Mouse (Mus musculus) embryo, embryonic 9.5 days (tissue): ENCODE data around the gene Tgm1.

ENCODE experiments used
- DNase-seq: peaks from one replicate; pipeline ENCODE4 v3.0.0-alpha.2; 2017; ENCODE audit errors: extremely low spot score

The Tgm1 gene

GRCm38 (mm10) chr14:55672741-55673060, 41.0 kb downstream of the Tgm1 start:
- DNase-seq, result no peak

DNA sequence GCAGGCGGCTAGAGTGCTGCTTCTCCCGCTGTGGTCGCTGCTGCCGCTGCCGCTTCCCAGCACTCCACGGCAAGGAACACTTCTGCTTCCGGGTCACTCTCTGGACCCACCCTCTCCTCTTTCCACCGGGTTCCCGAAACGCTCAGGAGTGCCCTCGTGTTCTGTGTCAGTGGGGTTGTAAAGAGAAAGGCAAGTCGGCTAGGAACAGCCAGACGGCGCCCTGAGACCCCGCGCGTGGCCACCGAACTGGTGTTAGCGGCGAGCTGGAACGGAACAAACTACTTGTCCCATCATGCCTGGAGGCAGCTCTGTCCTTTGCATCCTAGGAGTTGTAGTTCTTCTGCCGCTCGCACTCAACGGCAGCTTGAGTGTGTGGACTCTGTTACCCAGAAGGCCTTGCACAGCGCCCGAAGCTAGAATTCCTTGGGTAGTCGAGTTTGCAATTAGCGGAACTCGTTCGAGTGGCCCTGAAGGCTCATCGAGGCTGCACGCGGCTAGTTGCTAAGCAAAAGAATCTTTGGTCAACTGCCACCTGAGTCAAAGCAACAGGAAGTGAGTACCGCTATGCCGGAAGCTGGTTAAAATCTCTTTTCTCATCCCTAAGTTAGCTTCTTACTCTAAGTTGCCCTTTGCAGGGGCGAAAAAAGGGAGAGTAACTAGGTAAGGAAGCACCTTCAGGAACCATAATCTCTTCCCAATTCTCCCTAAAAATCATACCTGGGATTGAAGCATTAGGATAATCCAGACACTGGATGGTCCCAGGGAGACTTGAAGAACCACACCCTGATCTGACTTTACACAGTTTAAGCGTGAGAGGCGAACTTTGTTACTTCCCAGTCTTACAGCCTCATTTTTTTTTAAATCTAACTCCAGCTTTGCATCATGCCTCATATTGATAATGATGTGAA, 41.6 kb downstream of the Tgm1 start, which contains the start of the genes Gmpr2 and Nedd8:
Gene Gmpr2, plus strand, starts transcription at position 109 of the 908 bp plus-strand sequence.
Gene Nedd8, minus strand, starts transcription at position 292 of the 908 bp plus-strand sequence.
- DNase-seq, result peak; percentile 94

DNA sequence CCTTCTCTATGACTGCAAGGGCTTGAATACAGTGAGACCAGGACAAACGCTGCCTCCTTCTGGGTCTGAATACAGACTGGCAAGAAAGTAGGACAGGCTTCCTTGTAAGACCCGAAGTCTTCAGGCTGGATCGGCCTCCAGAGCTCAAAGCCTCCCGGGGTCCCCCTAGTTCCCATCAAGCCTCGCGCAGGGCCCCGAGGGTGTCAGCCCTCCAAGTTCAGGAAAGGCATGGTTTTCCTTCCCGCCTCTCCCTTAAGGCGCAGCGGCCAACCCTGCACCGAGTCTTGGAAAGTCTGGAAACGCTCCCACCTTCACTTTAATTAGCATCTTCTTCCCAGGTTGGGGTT, 42.3 kb downstream of the Tgm1 start:
- no peak for DNase-seq

DNA sequence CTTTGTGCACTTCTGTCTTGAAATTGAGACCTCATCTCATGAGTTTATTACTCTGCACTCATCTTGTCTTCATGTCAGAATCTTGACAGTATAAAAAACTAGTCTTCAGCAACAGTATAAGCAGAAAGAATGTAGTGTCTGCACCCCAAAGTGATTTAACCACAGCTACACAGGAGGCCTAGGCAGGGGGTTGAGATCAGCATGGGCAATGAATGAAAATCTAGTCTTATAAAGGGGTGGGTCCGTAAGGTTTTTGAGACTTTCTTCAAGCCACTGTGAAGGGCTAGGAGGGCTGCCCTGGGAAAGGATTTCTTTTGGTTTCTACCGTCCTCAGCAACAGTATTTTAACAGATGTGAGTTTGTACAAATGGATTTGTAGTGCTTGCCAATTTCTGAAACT, 53.1 kb downstream of the Tgm1 start:
- no peak for DNase-seq

DNA sequence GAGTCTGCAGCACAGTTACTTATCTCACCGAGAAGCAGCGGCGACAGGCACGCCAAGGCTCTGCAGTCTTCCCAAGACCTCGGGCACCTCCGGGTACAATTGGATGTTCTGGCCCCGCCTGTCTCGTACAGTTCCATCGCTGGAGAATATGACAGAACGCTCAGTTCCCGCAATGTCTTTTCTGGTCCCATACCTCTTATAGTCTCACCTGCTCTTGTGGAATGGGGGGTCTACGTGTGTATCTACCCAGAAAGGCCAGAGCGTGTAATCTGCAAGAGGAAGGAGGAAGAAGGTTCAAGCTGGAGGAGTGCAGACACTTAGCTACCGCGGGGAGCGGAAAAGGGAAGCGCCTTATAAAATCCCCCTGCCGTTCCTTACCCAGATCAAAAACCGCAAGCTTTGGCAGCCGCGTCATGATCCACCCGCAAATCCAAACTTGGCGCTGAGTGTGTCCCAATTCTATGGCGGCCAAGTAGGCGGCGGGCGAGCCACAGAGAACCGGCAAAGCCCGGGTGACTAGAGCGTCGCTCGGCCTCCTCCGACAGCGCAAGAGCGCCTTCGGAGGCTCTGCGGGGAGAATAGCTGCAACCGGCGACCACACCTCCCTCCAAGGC, 53.7 kb downstream of the Tgm1 start, which contains the start of gene Mdp1:
Gene Mdp1, minus strand, starts transcription at position 549 of the 614 bp plus-strand sequence.
- DNase-seq, result peak; percentile 82

- DNase-seq, result no peak
Observed at GRCm38 (mm10) chr14:55658011-55658410, 55.7 kb downstream of the Tgm1 start.

GRCm38 (mm10) chr14:55656935-55657334, 56.8 kb downstream of the Tgm1 start:
- no peak for DNase-seq

DNA sequence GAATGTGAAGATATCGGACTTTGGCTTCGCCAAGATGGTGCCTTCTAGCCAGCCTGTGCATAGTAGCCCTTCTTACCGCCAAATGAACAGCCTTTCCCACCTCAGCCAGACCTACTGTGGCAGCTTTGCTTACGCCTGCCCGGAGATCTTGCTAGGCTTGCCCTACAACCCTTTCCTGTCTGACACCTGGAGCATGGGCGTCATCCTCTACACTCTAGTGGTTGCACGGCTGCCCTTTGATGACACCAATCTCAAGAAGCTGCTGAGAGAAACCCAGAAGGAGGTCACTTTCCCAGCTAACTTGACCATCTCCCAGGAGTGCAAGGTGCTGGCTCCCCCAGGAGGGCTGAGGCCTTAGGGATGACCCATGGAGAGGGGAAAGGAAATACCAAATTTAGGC, 62.2 kb downstream of the Tgm1 start:
- DNase-seq, result no peak
